Mouse (Mus musculus) frontal cortex, postnatal 36 days (tissue): Measurements from ENCODE around the gene Ttc7b.

Experiments used
- DNase-seq, 2 experiments: peaks; one replicate each; pipeline ENCODE4 v3.0.0; 2022; ENCODE audit warnings: low spot score in 2 of 2

Gene Ttc7b

GRCm38 (mm10) chr12:100382526-100382925, 138.1 kb downstream of the Ttc7b start:
- DNase-seq, result no peak

- DNase-seq, result no peak
Observed at GRCm38 (mm10) chr12:100381941-100382340, 138.7 kb downstream of the Ttc7b start.

GRCm38 (mm10) chr12:100380697-100381291, 139.8 kb downstream of the Ttc7b start:
- no peak for DNase-seq

- DNase-seq, result no peak
Observed at GRCm38 (mm10) chr12:100379833-100380232, 140.8 kb downstream of the Ttc7b start.

- no peak for DNase-seq
Observed at GRCm38 (mm10) chr12:100378266-100378665, 142.4 kb downstream of the Ttc7b start.

GRCm38 (mm10) chr12:100377791-100378190, 142.8 kb downstream of the Ttc7b start:
- no peak for DNase-seq

GRCm38 (mm10) chr12:100375801-100376200, 144.8 kb downstream of the Ttc7b start:
- no peak for DNase-seq

GRCm38 (mm10) chr12:100372785-100373184, 147.8 kb downstream of the Ttc7b start:
- no peak for DNase-seq

GRCm38 (mm10) chr12:100372015-100372414, 148.6 kb downstream of the Ttc7b start:
- no peak for DNase-seq

- DNase-seq, result no peak
Observed at GRCm38 (mm10) chr12:100369786-100370185, 150.8 kb downstream of the Ttc7b start.

GRCm38 (mm10) chr12:100369220-100369619, 151.4 kb downstream of the Ttc7b start:
- no peak for DNase-seq

GRCm38 (mm10) chr12:100361330-100361729, 159.3 kb downstream of the Ttc7b start:
- peak; percentile 78 to 86 for DNase-seq

GRCm38 (mm10) chr12:100358040-100358620, 162.5 kb downstream of the Ttc7b start:
- no peak for DNase-seq

GRCm38 (mm10) chr12:100356407-100356806, 164.2 kb downstream of the Ttc7b start:
- no peak for DNase-seq

GRCm38 (mm10) chr12:100355565-100355964, 165.1 kb downstream of the Ttc7b start:
- DNase-seq, result no peak

GRCm38 (mm10) chr12:100353954-100354353, 166.7 kb downstream of the Ttc7b start:
- peak in 1 of 2 experiments; percentile 46 for DNase-seq

- DNase-seq, result peak; percentile 62 to 66
Observed at GRCm38 (mm10) chr12:100353075-100353782, 167.4 kb downstream of the Ttc7b start.

- DNase-seq, result no peak
Observed at GRCm38 (mm10) chr12:100352094-100352493, 168.5 kb downstream of the Ttc7b start.

- DNase-seq, result no peak
Observed at GRCm38 (mm10) chr12:100343554-100343953, 177.1 kb downstream of the Ttc7b start.

GRCm38 (mm10) chr12:100341614-100342013, 179.0 kb downstream of the Ttc7b start:
- DNase-seq, result no peak

- DNase-seq, result no peak
Observed at GRCm38 (mm10) chr12:100340901-100341460, 179.6 kb downstream of the Ttc7b start.

- no peak for DNase-seq
Observed at GRCm38 (mm10) chr12:100338055-100338454, 182.6 kb downstream of the Ttc7b start.
